Mouse (Mus musculus): ENCODE data around the gene Il12rb2.

GRCm38 (mm10) chr6:67309752-67310151, 66.2 kb downstream of the Il12rb2 start:
- no peak for TF ChIP-seq CTCF (IDR thresholded peaks at IDR 0.05)
- no peak for TF ChIP-seq EP300 (IDR thresholded peaks at IDR 0.05)

Measured in lung, postnatal 0 days (tissue).